Mouse (Mus musculus): ENCODE measurements around the gene Sys1. TPM values are rescaled to one million over a fixed set of nuclear protein-coding genes. Genes with fewer than 3 reads are reported as not detected.

The Sys1 gene
- total RNA-seq, 2 experiments from 2014 or later = 22.2 to 26.8 TPM

GRCm38 (mm10) chr2:164519171-164519526, 62.4 kb downstream of the Sys1 start:
- intact Hi-C loops (cut with DNase I) = no loop called here

GRCm38 (mm10) chr2:164520782-164521181, 64.0 kb downstream of the Sys1 start:
- intact Hi-C loops (cut with DNase I) = loop anchor here (1.0 to 10.0 kb wide), 2 partner anchors 103 to 416 kb away; no protein-coding TSS in a partner anchor
- no peak for DNase-seq (ENCODE audit: low spot score)

More at GRCm38 (mm10) chr2:164519171-164519526, 62.4 kb downstream of the Sys1 start:
- DNase-seq (ENCODE audit: low spot score) = no peak

GRCm38 (mm10) chr2:164521841-164522240, 65.1 kb downstream of the Sys1 start:
- intact Hi-C loops (cut with DNase I) = loop anchor here (10.0 kb wide), 1 partner anchor 417 kb away; no protein-coding TSS in a partner anchor
- DNase-seq (ENCODE audit: low spot score) = no peak

GRCm38 (mm10) chr2:164522280-164522679, 65.5 kb downstream of the Sys1 start:
- DNase-seq (ENCODE audit: low spot score) = no peak
- intact Hi-C loops (cut with DNase I) = loop anchor here (10.0 kb wide), 1 partner anchor 417 kb away; no protein-coding TSS in a partner anchor

- intact Hi-C loops (cut with DNase I) = loop anchor here (10.0 kb wide), 1 partner anchor 419 kb away; no protein-coding TSS in a partner anchor
- no peak for DNase-seq (ENCODE audit: low spot score)
Measured at GRCm38 (mm10) chr2:164523301-164523773, 66.6 kb downstream of the Sys1 start.

- intact Hi-C loops (cut with DNase I) = loop anchor here (10.0 kb wide), 1 partner anchor 424 kb away; no protein-coding TSS in a partner anchor
- DNase-seq (ENCODE audit: low spot score) = no peak
Measured at GRCm38 (mm10) chr2:164528557-164528956, 71.8 kb downstream of the Sys1 start.

Other genes with a start within 250 kb of the Sys1 start
- gene Wfdc15b, start 235.3 kb upstream of the Sys1 start, total RNA-seq (2021) = not detected
- not detected for gene Svs2, start 218.5 kb upstream of the Sys1 start, total RNA-seq (2021)
- not detected for gene Svs3b, start 200.3 kb upstream of the Sys1 start, total RNA-seq (2021)
- not detected for gene Svs4, start 178.5 kb upstream of the Sys1 start, total RNA-seq (2021)
- gene Svs3a, start 167.7 kb upstream of the Sys1 start, total RNA-seq (2021) = not detected
- not detected for gene Svs6, start 140.2 kb upstream of the Sys1 start, total RNA-seq (2021)
- not detected for gene Svs5, start 124.2 kb upstream of the Sys1 start, total RNA-seq (2021)
- gene Slpi, start 67.9 kb upstream of the Sys1 start, total RNA-seq (2021) = 1 to 10 TPM; 3.1 to 7.2 TPM
- not detected for gene Rbpjl, start 53.8 kb upstream of the Sys1 start, total RNA-seq (2021)
- gene Matn4, start 51.8 kb upstream of the Sys1 start, total RNA-seq (2021) = under 1 TPM; 0.42 to 0.52 TPM
- gene Sdc4, start 13.1 kb upstream of the Sys1 start, total RNA-seq (2021) = 10 to 100 TPM; 19.7 to 22.4 TPM
- 1 to 10 TPM; 1.4 to 2.5 TPM for gene Gm20458, start 4.0 kb downstream of the Sys1 start, total RNA-seq (2021)
- not detected for gene Trp53tg5, start 16.8 kb downstream of the Sys1 start, total RNA-seq (2021)
- gene Dbndd2, start 29.1 kb downstream of the Sys1 start, total RNA-seq (2021) = 10 to 100 TPM; 14.4 to 21.9 TPM
- 10 to 100 TPM; 34.7 to 34.8 TPM for gene Pigt, start 40.6 kb downstream of the Sys1 start, total RNA-seq (2021)
- gene Wfdc2, start 105.4 kb downstream of the Sys1 start, total RNA-seq (2021) = under 1 TPM; 0.78 to 0.83 TPM
- not detected for gene Spint3, start 116.5 kb downstream of the Sys1 start, total RNA-seq (2021)
- gene Wfdc6a, start 128.5 kb downstream of the Sys1 start, total RNA-seq (2021) = under 1 TPM in 1 of 2 experiments, not detected in 1; 0.34 TPM
- not detected for gene Eppin, start 136.6 kb downstream of the Sys1 start, total RNA-seq (2021)
- gene Wfdc6b, start 156.6 kb downstream of the Sys1 start, total RNA-seq (2021) = not detected
- not detected for gene Wfdc8, start 156.7 kb downstream of the Sys1 start, total RNA-seq (2021)
- not detected for gene Wfdc16, start 181.8 kb downstream of the Sys1 start, total RNA-seq (2021)
- gene Wfdc10, start 199.1 kb downstream of the Sys1 start, total RNA-seq (2021) = not detected
- not detected for gene Wfdc9, start 199.6 kb downstream of the Sys1 start, total RNA-seq (2021)
- gene Wfdc11, start 217.1 kb downstream of the Sys1 start, total RNA-seq (2021) = not detected
- gene Wfdc13, start 228.1 kb downstream of the Sys1 start, total RNA-seq (2021) = not detected
- not detected for gene Spint4, start 241.5 kb downstream of the Sys1 start, total RNA-seq (2021)

All from heart, postnatal 25 days (tissue).